Mouse (Mus musculus) ES-E14 (cell line): ENCODE data around the gene Ssc4d. TPM values are rescaled to one million over a fixed set of nuclear protein-coding genes. Genes with fewer than 3 reads are reported as not detected.

Experiments used
- DNase-seq: peaks from one replicate; pipeline ENCODE4 v3.0.0-alpha.2; 2013; ENCODE audit warnings: low read depth, low spot score
- H3K27ac ChIP-seq: 2 replicates; pipeline ENCODE4 v1.5.1; 2012; ENCODE audit warnings: low read depth, mild to moderate bottlenecking, low read length, moderate library complexity, mixed read lengths; ENCODE audit not compliant: poor library complexity, insufficient read depth, severe bottlenecking
- H3K36me3 ChIP-seq: 2 replicates; pipeline ENCODE4 v1.6.1; 2012; ENCODE audit warnings: mild to moderate bottlenecking, low read length, moderate library complexity, mixed read lengths; ENCODE audit not compliant: control insufficient read depth, poor library complexity, insufficient read depth, severe bottlenecking
- H3K4me1 ChIP-seq, 2 experiments: fragments of 150-350 bp in 1 of 2; sonication (generic) in 1 of 2; 2 replicates each; pipeline ENCODE4 v1.6.1; 2012; ENCODE audit warnings: low read length in 2 of 2, mild to moderate bottlenecking in 1 of 2, mixed read lengths in 1 of 2; ENCODE audit not compliant: control insufficient read depth in 2 of 2, insufficient read depth in 2 of 2, poor library complexity in 1 of 2
- H3K4me3 ChIP-seq, 2 experiments: fragments of 150-350 bp in 1 of 2; sonication (generic) in 1 of 2; 2 replicates each; pipeline ENCODE4 v1.5.1; 2012; ENCODE audit warnings: low read length in 2 of 2, low read depth in 1 of 2, mild to moderate bottlenecking in 1 of 2, mixed read lengths in 1 of 2; ENCODE audit not compliant: insufficient read depth in 1 of 2, poor library complexity in 1 of 2, severe bottlenecking in 1 of 2
- H3K9ac ChIP-seq: 2 replicates; pipeline ENCODE4 v1.6.1; 2012; ENCODE audit warnings: low read depth, mild to moderate bottlenecking, low read length, mixed read lengths; ENCODE audit not compliant: poor library complexity, insufficient read depth, severe bottlenecking
- H3K9me3 ChIP-seq: fragments of 150-350 bp; sonication (generic); 2 replicates; pipeline ENCODE4 v1.6.1; 2012; ENCODE audit warnings: low read depth, mild to moderate bottlenecking, low read length; ENCODE audit not compliant: control insufficient read depth, insufficient read depth
- CHD2 ChIP-seq: IDR thresholded peaks from 2 replicates; pipeline ENCODE4 v1.6.1; 2014; ENCODE audit warnings: mild to moderate bottlenecking, low read depth, low read length, inconsistent platforms
- MAFK ChIP-seq: IDR thresholded peaks from 2 replicates; pipeline ENCODE4 v1.6.1; 2014; ENCODE audit warnings: mild to moderate bottlenecking, low read depth, low read length, inconsistent platforms; ENCODE audit not compliant: insufficient read depth
- ZC3H11A ChIP-seq: IDR thresholded peaks from 2 replicates; pipeline ENCODE4 v1.6.1; 2012; ENCODE audit warnings: low read depth, mild to moderate bottlenecking, inconsistent platforms, low read length, borderline replicate concordance
- ZNF384 ChIP-seq: IDR thresholded peaks from 2 replicates; pipeline ENCODE4 v1.6.1; 2012; ENCODE audit warnings: low read depth, low read length, inconsistent platforms
- in situ Hi-C, 2 experiments: fragments of 600-800 bp; cut with MboI; formaldehyde crosslinking; loops; one replicate each; pipeline ENCODE4 v1.15.1; 2025; ENCODE audit warnings: low sequenced_read_pairs in 2 of 2, inconsistent platforms in 1 of 2; ENCODE audit not compliant: unreplicated experiment in 2 of 2
- total RNA-seq: library from RNA; depleted of rRNA; stranded (reverse); fragments of 300-350 nt; gene quantifications from 2 replicates; pipeline ENCODE4 v1.2.3, GENCODE M21; 2012; rRNA removed

Gene Ssc4d
- total RNA-seq, 1 experiment: 11.0 TPM

GRCm38 (mm10) chr5:135911633-135912220 is 62.6 kb downstream of the Ssc4d start:
- in situ Hi-C loops: no loop called here
- Histone ChIP-seq H3K36me3 (peaks cover 78% of the 10 kb centered on the region), H3K4me1 (peaks cover 9 to 40% of the 10 kb centered on the region in 2 experiments; a peak in 3 of 4 replicates), H3K9ac (no peak overlapping the region), H3K4me3 (no peak overlapping the region), H3K9me3 (no peaks in the 10 kb centered on the region), H3K27ac (no peak overlapping the region)
- TF ChIP-seq ZNF384 (no peak), CHD2 (no peak)
- no peak for DNase-seq

GRCm38 (mm10) chr5:135910813-135911212 is 63.5 kb downstream of the Ssc4d start:
- no peak for DNase-seq
- Histone ChIP-seq H3K9me3 (no peaks in the 10 kb centered on the region), H3K36me3 (peaks cover 72% of the 10 kb centered on the region)

More at GRCm38 (mm10) chr5:135910813-135911212, 63.5 kb downstream of the Ssc4d start:
- Histone ChIP-seq H3K27ac (no peak overlapping the region), H3K4me1 (peaks cover 9 to 37% of the 10 kb centered on the region in 2 experiments; a peak in 3 of 4 replicates), H3K4me3 (0 out of 4 replicates have a peak overlapping the region, but pooled peaks of 1 of the 2 experiments have one; percentile 4), H3K9ac (no peak overlapping the region)
- no peak for TF ChIP-seq ZNF384
- TF ChIP-seq ZC3H11A: no peak
- TF ChIP-seq CHD2: no peak
- TF ChIP-seq MAFK: no peak
- in situ Hi-C loops: no loop called here

Other genes starting within 250 kb of the Ssc4d start
- 38.7 and 42.2 TPM in 2 replicates for gene Tmem120a, start 230.1 kb downstream of the Ssc4d start, total RNA-seq
- gene Styxl1, start 196.1 kb downstream of the Ssc4d start, total RNA-seq: not detected in 2 replicates
- gene Mdh2, start 196.1 kb downstream of the Ssc4d start, total RNA-seq: 181 and 223 TPM in 2 replicates
- 0.18 and 0.90 TPM in 2 replicates for gene Srrm3, start 167.6 kb downstream of the Ssc4d start, total RNA-seq
- 630 and 878 TPM in 2 replicates for gene Hspb1, start 86.6 kb downstream of the Ssc4d start, total RNA-seq
- gene Ywhag, start 39.9 kb downstream of the Ssc4d start, total RNA-seq: 109 and 176 TPM in 2 replicates
- 12.7 and 16.1 TPM in 2 replicates for gene Zp3, start 5.6 kb upstream of the Ssc4d start, total RNA-seq
- gene Dtx2, start 20.3 kb upstream of the Ssc4d start, total RNA-seq: 26.7 and 28.3 TPM in 2 replicates
- 1.6 and 2.2 TPM in 2 replicates for gene Upk3b, start 64.0 kb upstream of the Ssc4d start, total RNA-seq
- gene Upk3bl, start 80.0 kb upstream of the Ssc4d start, total RNA-seq: 2.2 and 5.1 TPM in 2 replicates
- gene Rasa4, start 109.4 kb upstream of the Ssc4d start, total RNA-seq: 17.4 and 21.7 TPM in 2 replicates
- 168 and 195 TPM in 2 replicates for gene Polr2j, start 142.1 kb upstream of the Ssc4d start, total RNA-seq
- gene Lrwd1, start 161.5 kb upstream of the Ssc4d start, total RNA-seq: 74.7 and 89.7 TPM in 2 replicates
- gene Alkbh4, start 161.6 kb upstream of the Ssc4d start, total RNA-seq: 11.3 and 13.3 TPM in 2 replicates
- gene Orai2, start 196.2 kb upstream of the Ssc4d start, total RNA-seq: 2.9 and 4.8 TPM in 2 replicates
- gene Prkrip1, start 224.4 kb upstream of the Ssc4d start, total RNA-seq: 39.1 and 52.8 TPM in 2 replicates